Mouse (Mus musculus): ENCODE data around the gene Litaf. TPM values are rescaled to one million over a fixed set of nuclear protein-coding genes. Genes with fewer than 3 reads are reported as not detected.

The Litaf gene
- 10 to 100 TPM; 18.4 to 23.3 TPM for total RNA-seq (2023)

DNA sequence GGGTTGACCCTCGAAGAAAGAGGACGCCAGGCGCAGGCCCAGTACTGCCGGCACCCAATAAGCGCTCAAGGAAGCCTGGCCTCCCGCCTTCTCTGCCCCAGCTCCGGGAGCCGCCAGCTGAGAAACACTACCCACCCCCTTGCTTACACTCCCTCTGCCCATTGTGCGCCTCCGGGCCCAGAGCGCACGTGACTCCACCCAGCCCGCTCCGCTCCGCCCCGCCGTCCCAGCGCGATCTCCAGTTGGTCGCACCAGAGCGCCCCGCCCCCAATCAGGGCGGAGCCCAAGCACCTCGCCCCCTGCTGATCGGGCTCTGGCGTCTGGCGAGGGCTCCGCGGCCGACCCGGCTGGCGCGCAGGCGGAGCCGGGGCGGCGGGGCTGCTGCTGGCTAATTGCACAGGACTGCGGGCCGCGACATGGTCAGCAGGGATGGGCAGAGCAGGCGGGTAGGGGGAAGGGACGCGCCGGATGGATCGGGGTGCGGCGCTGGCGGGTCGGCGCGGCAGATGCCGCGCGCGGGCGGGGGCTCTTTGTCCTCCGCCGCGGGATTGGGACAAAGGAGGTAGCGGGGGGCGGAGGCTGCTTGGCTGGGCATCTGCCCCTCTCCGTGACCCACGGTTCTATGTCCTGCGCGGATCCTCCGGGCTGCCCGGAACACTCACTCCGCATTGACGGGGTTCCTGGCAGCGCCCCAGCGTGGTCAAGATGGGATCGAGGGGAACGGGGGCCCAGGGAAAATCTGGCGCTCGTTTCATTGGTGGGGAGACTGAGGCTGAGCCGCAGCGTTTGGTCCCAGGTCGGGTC lies at the start of gene Litaf:
Gene Litaf (minus strand): TSS at position 129 of the 804 bp plus-strand sequence.

DNA sequence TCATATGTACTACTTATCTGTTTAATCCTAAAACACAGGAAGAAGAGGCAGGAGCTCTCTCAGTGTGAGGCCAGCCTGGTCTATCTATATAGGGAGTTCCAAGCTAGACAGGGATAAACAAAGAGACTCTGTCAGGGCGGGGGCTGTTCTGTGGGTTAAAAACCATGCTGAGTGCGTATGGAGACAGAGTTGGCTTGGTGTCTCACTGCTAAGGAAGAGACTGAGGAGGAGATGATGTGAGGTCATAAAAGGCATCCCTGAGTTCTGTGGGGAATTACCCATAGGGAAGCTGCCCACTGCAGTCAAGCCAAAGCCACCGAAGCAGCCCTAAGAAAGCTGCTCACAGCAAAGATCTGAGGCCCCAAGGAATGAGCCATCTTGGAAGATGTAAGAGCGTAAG lies 5.3 kb downstream of the Litaf start, which contains the start of gene Snn:
Gene Snn (plus strand): TSS at position 301 of the 400 bp plus-strand sequence.

Other genes starting within 250 kb of the Litaf start
- 1 to 10 TPM in 1 of 2 experiments, under 1 TPM in 1; 0.80 to 1.1 TPM for gene Rmi2, start 231.1 kb downstream of the Litaf start, total RNA-seq (2023)
- 100 to 1,000 TPM; 224 to 303 TPM for gene Snn, start 5.2 kb downstream of the Litaf start, total RNA-seq (2023)
- 10 to 100 TPM; 76.3 to 78.9 TPM for gene Txndc11, start 68.5 kb upstream of the Litaf start, total RNA-seq (2023)
- 100 to 1,000 TPM; 318 to 393 TPM for gene Zc3h7a, start 110.2 kb upstream of the Litaf start, total RNA-seq (2023)
- gene Rsl1d1, start 137.2 kb upstream of the Litaf start, total RNA-seq (2023): 10 to 100 TPM; 84.7 to 86.1 TPM
- 10 to 100 TPM; 77.8 to 79.7 TPM for gene Gspt1, start 188.2 kb upstream of the Litaf start, total RNA-seq (2023)
- gene Tnfrsf17, start 247.7 kb upstream of the Litaf start, total RNA-seq (2023): not detected